Mouse (Mus musculus): ENCODE data around the gene Cers5. TPM values are rescaled to one million over a fixed set of nuclear protein-coding genes. Genes with fewer than 3 reads are reported as not detected.
"Not testable (repeated sequence)": the region's sequence is repeated elsewhere in the genome, so short reads cannot be mapped to it uniquely, and the experiment has no call there.

The Cers5 gene
- polyA plus RNA-seq (2015; fragmentation: Nextera tagmentation; extraction: Ambion mirVana) = 75.3 and 78.0 TPM in 2 replicates

DNA sequence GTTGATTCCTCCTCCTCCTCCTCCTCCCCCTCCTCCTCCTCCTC lies at the start of gene Cers5:
Gene Cers5 (minus strand): TSS at position 5 of the 44 bp plus-strand sequence.
- not testable (repeated sequence) for H3K27me3 ChIP-seq; H3K4me1 ChIP-seq; H3K36me3 ChIP-seq; ATAC-seq (ENCODE audit: borderline replicate concordance, extremely low read depth, low FRiP score, low TSS enrichment); H3K9me3 ChIP-seq
- H3K4me3 ChIP-seq = peak within 1 kb of the TSS; percentile 61
- H3K9ac ChIP-seq = peak within 1 kb of the TSS; percentile 82
- peak within 1 kb of the TSS; percentile 79 for H3K4me2 ChIP-seq
- peak within 1 kb of the TSS; percentile 91 for H3K27ac ChIP-seq

DNA sequence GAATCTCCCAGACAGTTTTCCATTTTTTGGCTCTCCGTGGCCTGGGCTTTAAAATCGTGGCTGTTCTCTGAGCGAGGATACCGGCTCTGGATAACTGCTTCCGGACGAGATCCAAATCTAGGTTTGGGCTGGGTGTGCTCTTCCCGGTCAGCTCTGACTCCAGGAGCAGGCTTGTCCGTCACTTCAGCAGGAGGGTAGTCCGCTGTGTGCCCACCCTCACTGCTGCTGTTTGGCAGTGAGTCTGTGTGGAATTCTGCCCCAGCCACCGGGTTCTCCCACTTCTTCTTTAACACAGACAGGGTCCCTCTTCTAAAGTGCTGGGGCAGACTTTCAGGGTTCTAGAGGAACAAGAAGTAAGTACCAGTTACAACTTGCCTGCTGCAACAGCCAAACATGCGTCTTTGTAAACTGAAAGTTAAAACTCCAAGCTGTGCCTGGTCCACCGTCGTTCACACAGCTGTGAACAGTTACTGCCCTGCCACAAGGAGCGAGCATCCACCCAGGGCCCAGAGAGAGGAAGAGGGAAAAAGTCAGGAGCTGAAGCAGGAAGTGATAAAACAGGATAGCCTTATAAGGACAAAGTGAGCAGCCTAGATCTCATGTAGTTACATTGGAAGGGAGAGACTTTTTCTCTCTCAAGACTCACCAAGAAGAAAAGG lies 47.1 kb upstream of the Cers5 start:
- H3K9ac ChIP-seq = peak overlapping the region; percentile 53
- peak overlapping the region; percentile 93 for H3K27ac ChIP-seq
- WGBS = 36% methylated on average over 14 of the region's 14 CpGs
- H3K27me3 ChIP-seq = no peaks in the 10 kb centered on the region
- H3K4me1 ChIP-seq = peaks cover 6% of the 10 kb centered on the region; the same call in 1 of the 2 replicates
- peak; percentile 81; the same call in 1 of the 2 replicates for ATAC-seq (ENCODE audit: borderline replicate concordance, extremely low read depth, low FRiP score, low TSS enrichment)
- no peaks in the 10 kb centered on the region for H3K9me3 ChIP-seq
- H3K36me3 ChIP-seq = peaks cover 10% of the 10 kb centered on the region
- H3K4me3 ChIP-seq = peak overlapping the region; percentile 50
- H3K4me2 ChIP-seq = peak overlapping the region; percentile 56

DNA sequence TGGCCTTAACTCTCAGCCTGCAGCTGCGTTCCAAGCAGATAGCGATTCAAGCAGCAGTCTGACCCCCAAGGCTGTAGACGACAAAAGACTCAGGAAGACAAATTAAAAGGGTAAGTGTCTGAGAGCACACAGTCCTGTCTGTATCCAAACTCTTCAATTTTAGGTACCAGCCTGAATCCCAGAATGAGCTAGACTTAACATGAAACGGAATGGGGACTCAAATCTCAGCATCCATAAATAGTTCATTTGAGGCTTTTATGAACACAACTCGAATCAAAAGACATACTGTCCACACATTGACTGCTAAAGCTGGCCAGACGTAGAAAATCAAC lies 46.4 kb upstream of the Cers5 start:
- H3K27ac ChIP-seq = peak overlapping the region; percentile 93
- peak overlapping the region; percentile 53 for H3K9ac ChIP-seq
- H3K27me3 ChIP-seq = no peaks in the 10 kb centered on the region
- no peak for ATAC-seq (ENCODE audit: borderline replicate concordance, extremely low read depth, low FRiP score, low TSS enrichment)
- H3K9me3 ChIP-seq = no peaks in the 10 kb centered on the region
- 21% methylated on average over 6 of the region's 6 CpGs for WGBS
- peak overlapping the region; percentile 56 for H3K4me2 ChIP-seq
- H3K36me3 ChIP-seq = peaks cover 10% of the 10 kb centered on the region
- peaks cover 6% of the 10 kb centered on the region; the same call in 1 of the 2 replicates for H3K4me1 ChIP-seq
- peak overlapping the region; percentile 50 for H3K4me3 ChIP-seq

DNA sequence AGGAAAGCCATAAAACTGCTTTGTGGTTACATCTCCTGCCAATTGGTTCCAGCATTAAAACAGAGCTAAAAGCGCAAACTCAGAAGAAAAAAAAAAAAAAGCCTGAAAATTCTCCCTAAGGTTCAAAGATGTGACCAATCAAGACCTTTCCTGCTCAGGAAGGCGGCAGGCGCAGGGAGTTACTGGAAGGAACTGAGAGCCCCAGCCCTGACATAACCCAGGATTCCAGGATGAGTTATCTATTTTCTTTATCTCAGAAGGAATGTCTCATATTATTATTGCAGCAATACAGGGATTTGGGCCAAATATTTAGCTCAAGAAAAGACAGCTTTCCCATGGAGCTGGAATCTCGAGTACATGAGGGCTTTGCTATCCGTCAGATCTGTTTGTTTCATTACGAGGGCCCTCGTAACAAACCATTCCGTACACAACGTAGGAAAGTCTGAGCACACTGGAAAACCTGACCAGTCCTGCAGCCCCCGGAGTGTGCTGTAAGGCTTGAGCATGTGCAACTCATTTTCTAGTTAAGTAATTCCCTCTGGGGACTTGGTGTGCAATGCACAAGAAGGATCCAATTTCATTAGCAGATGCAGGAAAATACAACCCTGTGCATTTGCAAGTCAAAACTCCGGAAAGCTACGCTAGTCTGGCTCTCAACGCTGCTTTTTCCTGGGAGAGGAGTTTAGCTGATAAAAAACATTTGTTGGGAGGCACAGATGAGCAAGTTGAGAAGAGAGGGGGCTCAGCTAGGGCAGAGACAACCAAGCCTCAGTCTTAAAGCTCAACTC lies 45.8 kb upstream of the Cers5 start:
- peak; percentile 41; the same call in 1 of the 2 replicates for ATAC-seq (ENCODE audit: borderline replicate concordance, extremely low read depth, low FRiP score, low TSS enrichment)
- peaks cover 11% of the 10 kb centered on the region for H3K36me3 ChIP-seq
- no peaks in the 10 kb centered on the region for H3K27me3 ChIP-seq
- peak overlapping the region; percentile 56 for H3K4me2 ChIP-seq
- peak overlapping the region; percentile 53 for H3K9ac ChIP-seq
- peak overlapping the region; percentile 93 for H3K27ac ChIP-seq
- peak overlapping the region; percentile 50 for H3K4me3 ChIP-seq
- H3K9me3 ChIP-seq = no peaks in the 10 kb centered on the region
- 12% methylated on average over 13 of the region's 13 CpGs for WGBS
- peaks cover 6% of the 10 kb centered on the region; the same call in 1 of the 2 replicates for H3K4me1 ChIP-seq

DNA sequence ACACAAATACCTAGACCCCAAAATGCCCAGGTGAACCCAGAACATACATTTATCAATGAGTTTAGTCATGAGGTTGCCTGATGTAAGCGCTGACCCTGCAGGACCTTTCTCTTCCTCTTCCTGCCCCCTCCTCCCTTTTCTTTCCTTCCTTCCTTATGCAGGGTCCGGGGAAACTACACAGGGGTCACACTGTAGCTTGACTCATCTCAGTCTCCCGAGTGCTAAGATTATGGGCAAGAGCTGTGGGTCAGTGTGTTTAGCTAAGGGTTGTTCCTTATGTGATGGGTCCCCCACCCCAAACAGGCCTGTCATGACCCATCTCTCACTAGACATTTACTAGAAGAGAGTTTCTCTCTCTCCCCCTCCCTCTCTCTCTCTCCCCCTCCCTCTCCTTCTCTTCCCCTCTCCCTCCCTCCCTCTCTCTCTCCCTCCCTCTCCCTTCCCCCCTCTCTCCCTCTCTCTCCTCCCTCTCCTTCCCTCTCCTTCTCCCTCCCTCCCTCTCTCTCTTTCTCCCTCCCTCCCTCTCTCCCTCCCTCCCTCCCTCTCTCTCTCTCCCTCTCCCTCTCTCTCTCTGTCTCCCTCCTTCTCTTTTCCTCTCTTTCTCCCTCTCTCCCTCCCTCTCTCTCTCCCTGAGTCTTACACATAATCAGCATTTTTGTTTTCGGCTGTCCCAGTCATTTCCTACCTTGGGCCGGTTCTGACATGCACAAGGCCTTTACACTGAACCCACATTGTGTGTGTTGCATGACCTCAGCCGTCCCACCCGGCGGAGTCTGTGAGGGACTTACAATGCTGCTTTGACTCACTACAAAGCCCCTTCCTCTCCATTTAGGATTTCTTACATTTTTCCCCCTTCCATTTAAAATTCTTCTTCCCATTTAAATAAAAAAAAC lies 44.9 kb upstream of the Cers5 start:
- peak overlapping the region; percentile 93 for H3K27ac ChIP-seq
- WGBS = 33% methylated on average over 8 of the region's 8 CpGs
- peaks cover 6% of the 10 kb centered on the region; the same call in 1 of the 2 replicates for H3K4me1 ChIP-seq
- peak overlapping the region; percentile 23; the same call in 1 of the 2 replicates for H3K9ac ChIP-seq
- H3K36me3 ChIP-seq = peaks cover 14% of the 10 kb centered on the region
- peak overlapping the region; percentile 50 for H3K4me3 ChIP-seq
- H3K27me3 ChIP-seq = no peaks in the 10 kb centered on the region
- no peak for ATAC-seq (ENCODE audit: borderline replicate concordance, extremely low read depth, low FRiP score, low TSS enrichment)
- peak overlapping the region; percentile 56 for H3K4me2 ChIP-seq
- H3K9me3 ChIP-seq = no peaks in the 10 kb centered on the region

GRCm38 (mm10) chr15:99815999-99816398 lies 43.3 kb upstream of the Cers5 start:
- ATAC-seq (ENCODE audit: borderline replicate concordance, extremely low read depth, low FRiP score, low TSS enrichment) = no peak
- Histone ChIP-seq H3K4me1 (peaks cover 6% of the 10 kb centered on the region; the same call in 1 of the 2 replicates), H3K4me2 (no peak overlapping the region), H3K27me3 (no peaks in the 10 kb centered on the region), H3K4me3 (no peak overlapping the region), H3K27ac (no peak overlapping the region), H3K9ac (no peak overlapping the region), H3K9me3 (no peaks in the 10 kb centered on the region), H3K36me3 (peaks cover 14% of the 10 kb centered on the region)
- 85% methylated on average over 4 of the region's 4 CpGs for WGBS

DNA sequence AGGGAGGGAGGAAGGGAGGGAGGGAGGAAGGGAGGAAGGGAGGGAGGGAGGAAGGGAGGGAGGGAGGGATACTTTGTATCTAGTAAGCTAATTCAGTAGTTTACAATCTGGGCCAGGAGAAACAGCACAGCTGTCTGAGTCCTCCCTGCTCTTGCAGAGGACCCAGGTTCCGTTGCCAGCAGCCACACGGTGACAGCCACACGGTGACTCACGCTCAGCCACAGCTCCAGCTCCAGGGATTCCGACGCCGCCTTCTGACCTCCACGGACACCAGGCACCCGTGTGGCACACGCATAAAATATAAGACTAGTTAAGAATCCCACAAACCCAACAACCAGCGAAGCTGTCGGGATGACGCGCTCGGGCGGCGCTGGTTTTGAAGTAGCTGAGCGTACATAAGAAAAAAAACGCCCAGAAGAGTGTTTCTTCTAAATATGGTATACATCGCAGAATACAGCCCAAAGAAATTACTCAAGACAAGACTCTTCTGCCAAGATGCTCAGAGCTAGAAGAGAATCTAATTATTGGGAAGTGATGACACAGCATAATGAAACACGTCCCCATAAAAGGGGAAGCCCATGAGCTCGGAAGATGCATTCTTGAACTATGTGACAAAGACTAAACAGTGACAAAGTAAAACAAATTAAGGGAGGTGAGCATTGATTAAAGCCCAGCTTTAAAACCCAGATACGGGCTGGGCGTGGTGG lies 42.0 kb upstream of the Cers5 start:
- Histone ChIP-seq H3K9ac (no peak overlapping the region), H3K4me3 (no peak overlapping the region)
- ATAC-seq (ENCODE audit: borderline replicate concordance, extremely low read depth, low FRiP score, low TSS enrichment) = peak; percentile 33; the same call in 1 of the 2 replicates

GRCm38 (mm10) chr15:99813639-99814038 lies 41.0 kb upstream of the Cers5 start:
- no peaks in the 10 kb centered on the region for H3K9me3 ChIP-seq
- WGBS = 91% methylated on average over 6 of the region's 6 CpGs
- no peak for ATAC-seq (ENCODE audit: borderline replicate concordance, extremely low read depth, low FRiP score, low TSS enrichment)

More for the DNA sequence above, 42.0 kb upstream of the Cers5 start:
- Histone ChIP-seq H3K4me2 (no peak overlapping the region), H3K27ac (peak overlapping the region; percentile 71), H3K36me3 (peaks cover 14% of the 10 kb centered on the region), H3K9me3 (no peaks in the 10 kb centered on the region), H3K27me3 (no peaks in the 10 kb centered on the region), H3K4me1 (no peaks in the 10 kb centered on the region)
- WGBS = 77% methylated on average over 24 of the region's 24 CpGs

GRCm38 (mm10) chr15:99812097-99812496 lies 39.4 kb upstream of the Cers5 start:
- no peak overlapping the region for H3K4me2 ChIP-seq
- no peaks in the 10 kb centered on the region for H3K9me3 ChIP-seq
- WGBS = 54% methylated on average over 7 of the region's 7 CpGs
- H3K4me1 ChIP-seq = no peaks in the 10 kb centered on the region
- no peak overlapping the region for H3K9ac ChIP-seq
- peaks cover 18% of the 10 kb centered on the region for H3K36me3 ChIP-seq
- no peak overlapping the region for H3K27ac ChIP-seq
- no peaks in the 10 kb centered on the region for H3K27me3 ChIP-seq
- H3K4me3 ChIP-seq = no peak overlapping the region
- no peak for ATAC-seq (ENCODE audit: borderline replicate concordance, extremely low read depth, low FRiP score, low TSS enrichment)

More at GRCm38 (mm10) chr15:99813639-99814038, 41.0 kb upstream of the Cers5 start:
- no peaks in the 10 kb centered on the region for H3K27me3 ChIP-seq
- no peak overlapping the region for H3K4me2 ChIP-seq
- H3K36me3 ChIP-seq = peaks cover 14% of the 10 kb centered on the region
- no peak overlapping the region for H3K4me3 ChIP-seq
- no peak overlapping the region for H3K27ac ChIP-seq
- H3K4me1 ChIP-seq = no peaks in the 10 kb centered on the region
- H3K9ac ChIP-seq = no peak overlapping the region

DNA sequence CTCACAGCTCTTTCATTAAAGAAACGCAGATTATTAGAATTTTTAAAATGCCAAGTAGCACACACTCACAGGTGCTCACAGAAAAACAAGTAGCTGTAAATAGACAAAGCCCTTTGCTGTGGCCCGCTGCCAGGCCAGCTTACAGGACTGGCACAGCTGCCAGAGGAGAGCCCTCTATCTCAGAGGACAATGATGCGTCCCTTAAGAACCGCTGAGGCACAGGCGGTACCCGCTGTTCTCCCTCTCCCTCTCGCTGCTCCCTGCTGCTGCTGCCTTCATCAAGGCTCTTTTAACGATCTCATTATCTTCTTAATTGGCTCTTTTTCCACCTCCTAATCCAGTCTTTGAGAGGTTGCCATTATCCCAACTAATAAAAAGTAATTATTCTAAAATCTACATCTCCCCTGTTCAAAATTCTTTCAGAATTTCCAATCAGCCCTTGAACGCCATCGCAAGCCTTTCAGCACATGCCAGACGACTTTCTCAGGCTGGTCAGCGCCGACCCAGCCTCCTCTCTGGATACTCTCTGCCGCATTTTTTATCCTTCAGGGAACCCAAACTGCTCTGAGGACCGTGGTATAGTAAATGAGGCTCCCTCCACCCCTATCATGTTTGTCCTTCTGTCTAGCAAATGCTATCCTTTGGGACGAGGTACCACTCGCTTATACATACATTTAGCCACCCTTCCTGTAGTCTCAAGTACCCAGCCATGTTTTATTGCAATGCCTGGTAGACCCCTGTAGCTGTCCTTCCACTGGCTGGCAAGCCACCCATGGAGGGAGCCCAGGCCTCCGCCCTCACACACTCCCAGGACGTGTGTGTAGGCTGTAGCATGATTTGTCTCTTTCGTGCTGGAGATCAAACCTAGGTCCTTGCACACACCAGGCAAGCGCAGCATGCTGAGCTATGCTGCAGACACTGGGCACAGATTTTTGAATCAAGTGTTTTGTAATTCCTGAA lies 35.4 kb upstream of the Cers5 start:
- WGBS = 68% methylated on average over 21 of the region's 21 CpGs
- H3K27ac ChIP-seq = no peak overlapping the region

More for the DNA sequence above, 35.4 kb upstream of the Cers5 start:
- Histone ChIP-seq H3K4me1 (peaks cover 11% of the 10 kb centered on the region), H3K4me2 (no peak overlapping the region), H3K9me3 (no peaks in the 10 kb centered on the region), H3K36me3 (peaks cover 29% of the 10 kb centered on the region), H3K4me3 (no peak overlapping the region), H3K27me3 (no peaks in the 10 kb centered on the region), H3K9ac (no peak overlapping the region)
- no peak for ATAC-seq (ENCODE audit: borderline replicate concordance, extremely low read depth, low FRiP score, low TSS enrichment)

All from lung, embryonic 15.5 days (tissue).